Mouse (Mus musculus): Measurements from ENCODE around the gene Gm5447. TPM values are rescaled to one million over a fixed set of nuclear protein-coding genes. Genes with fewer than 3 reads are reported as not detected.

Gm5447 gene
- not detected in 2 replicates for total RNA-seq (2017)

DNA sequence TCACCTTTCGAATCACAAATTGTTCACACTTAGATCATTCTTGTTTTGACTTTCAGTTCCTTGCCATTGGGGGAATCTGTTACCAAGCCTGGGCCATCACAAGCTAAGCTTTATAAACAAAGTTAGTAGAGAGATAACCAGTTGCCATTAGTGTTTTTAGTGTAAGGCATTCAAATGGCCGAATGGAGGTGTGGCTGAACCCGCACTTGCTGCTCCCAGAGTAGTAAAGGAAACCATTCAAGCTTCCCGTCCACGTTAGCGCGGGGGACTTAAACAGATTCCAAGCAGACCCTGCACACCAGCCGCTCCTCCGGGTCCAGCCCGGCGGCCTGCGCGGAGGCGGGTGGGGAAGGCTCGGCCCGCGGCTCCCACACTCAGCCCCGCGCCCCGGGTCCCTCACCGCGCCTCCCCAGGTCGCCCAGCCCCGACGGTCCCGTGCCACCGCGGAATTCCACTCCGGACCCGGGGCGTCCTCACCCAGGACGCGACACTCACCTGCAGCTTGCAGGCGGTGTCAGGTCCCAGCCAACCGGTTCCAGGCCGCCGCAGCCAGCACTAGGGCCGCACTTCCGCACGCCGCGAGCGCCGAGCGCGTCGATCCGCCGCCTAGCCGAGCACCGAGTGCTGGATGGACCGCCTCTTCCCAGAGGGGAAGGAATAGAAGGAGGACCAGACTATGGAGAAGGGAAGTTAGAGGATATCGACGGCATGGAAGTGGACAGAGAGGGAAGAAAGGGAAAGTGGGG lies at the start of gene Gm5447, which contains the start of gene Exoc2:
Gm5447 (plus strand) TSS at position 704 of the 746 bp plus-strand sequence.
Exoc2 (minus strand) TSS at position 593 of the 746 bp plus-strand sequence.
- peak; percentile 84 for ATAC-seq (ENCODE audit: extremely low read depth, insufficient number of reproducible peaks, low FRiP score, poor library complexity, severe bottlenecking)

- ATAC-seq (ENCODE audit: extremely low read depth, insufficient number of reproducible peaks, low FRiP score, poor library complexity, severe bottlenecking): no peak
Observed at GRCm38 (mm10) chr13:30924269-30924668, 49.7 kb upstream of the Gm5447 start.

DNA sequence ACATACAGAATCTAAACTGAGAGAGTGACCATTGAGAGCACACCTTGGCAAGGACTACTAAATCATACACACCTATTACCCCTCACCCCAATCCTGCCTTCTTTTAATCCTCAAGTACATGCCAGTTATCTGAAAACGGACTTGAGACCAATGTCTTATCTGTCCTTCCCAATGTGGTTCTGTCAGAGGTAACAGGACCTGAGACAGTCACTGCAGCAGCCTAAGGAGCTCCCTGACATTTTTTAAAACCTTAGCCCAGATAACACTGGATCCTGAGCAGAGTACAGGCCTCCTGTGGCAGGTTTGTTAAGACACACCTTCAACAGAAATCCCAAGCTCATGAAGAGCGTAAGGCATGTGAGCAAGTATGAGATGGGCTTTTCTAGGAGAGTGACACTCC lies 44.9 kb upstream of the Gm5447 start:
- no peak for ATAC-seq (ENCODE audit: extremely low read depth, insufficient number of reproducible peaks, low FRiP score, poor library complexity, severe bottlenecking)

DNA sequence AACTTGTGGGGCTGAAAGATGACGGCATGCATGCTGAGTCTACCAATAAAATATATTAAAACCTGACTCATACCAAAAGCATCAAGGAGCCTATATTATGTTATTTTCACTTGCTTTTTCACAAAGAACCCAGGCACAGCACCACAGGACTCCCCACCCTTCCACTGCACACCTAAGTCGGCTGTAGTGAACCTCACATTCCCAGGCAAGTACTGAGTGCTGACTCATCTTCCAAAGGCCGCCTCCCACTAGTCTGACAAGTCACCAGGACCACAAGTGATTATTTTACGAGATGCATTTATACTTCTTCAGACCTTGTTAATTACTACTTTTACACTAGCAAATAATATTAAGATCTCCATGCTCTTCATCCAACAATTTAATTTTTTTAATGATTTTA lies 42.4 kb upstream of the Gm5447 start:
- no peak for ATAC-seq (ENCODE audit: extremely low read depth, insufficient number of reproducible peaks, low FRiP score, poor library complexity, severe bottlenecking)

DNA sequence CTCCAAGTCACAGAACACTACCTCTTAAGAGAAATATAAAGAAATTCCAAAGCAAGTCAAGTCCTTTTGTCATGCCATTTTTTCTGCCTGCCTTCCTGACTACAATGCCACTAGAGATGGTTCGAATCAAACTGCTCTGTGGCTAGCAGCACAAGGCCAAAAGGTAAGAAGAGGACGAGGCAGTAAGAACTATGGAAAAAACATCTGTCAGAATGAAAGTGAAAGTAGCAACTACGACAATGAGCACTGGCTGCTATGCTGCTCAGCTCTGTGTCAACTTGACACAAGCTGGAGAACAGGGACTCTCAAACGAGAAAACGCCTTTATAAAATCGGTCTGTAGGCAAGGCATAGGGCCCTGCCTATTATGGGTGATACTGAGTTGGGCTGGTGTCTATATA lies 41.0 kb upstream of the Gm5447 start:
- ATAC-seq (ENCODE audit: extremely low read depth, insufficient number of reproducible peaks, low FRiP score, poor library complexity, severe bottlenecking): peak; percentile 53; the same call in 1 of the 2 replicates

DNA sequence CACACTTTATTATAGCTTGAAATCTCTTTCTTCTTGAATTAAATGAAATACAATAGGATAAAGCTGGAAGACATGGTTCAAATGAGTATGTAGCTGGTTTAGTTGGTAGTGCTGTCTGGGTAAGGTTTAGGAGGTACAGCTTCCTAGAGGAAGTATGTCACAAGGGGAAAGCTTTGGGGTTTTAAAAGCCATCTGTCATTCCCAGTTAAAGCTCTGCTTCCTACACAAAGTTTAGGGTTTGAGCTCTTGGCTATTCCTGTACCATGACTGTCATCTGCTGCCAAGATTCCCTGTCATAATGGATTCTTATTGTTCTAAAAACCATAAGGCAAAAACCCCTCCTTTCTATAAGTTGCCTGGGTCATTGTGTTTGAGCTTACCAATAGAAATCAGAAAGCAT lies 28.2 kb upstream of the Gm5447 start:
- no peak for ATAC-seq (ENCODE audit: extremely low read depth, insufficient number of reproducible peaks, low FRiP score, poor library complexity, severe bottlenecking)

GRCm38 (mm10) chr13:30947129-30947528 lies 26.9 kb upstream of the Gm5447 start:
- no peak for ATAC-seq (ENCODE audit: extremely low read depth, insufficient number of reproducible peaks, low FRiP score, poor library complexity, severe bottlenecking)

GRCm38 (mm10) chr13:30947540-30947939 lies 26.5 kb upstream of the Gm5447 start, which contains the start of gene Hus1b:
Gene Hus1b (minus strand): TSS chr13:30947759.
- ATAC-seq (ENCODE audit: extremely low read depth, insufficient number of reproducible peaks, low FRiP score, poor library complexity, severe bottlenecking): no peak

DNA sequence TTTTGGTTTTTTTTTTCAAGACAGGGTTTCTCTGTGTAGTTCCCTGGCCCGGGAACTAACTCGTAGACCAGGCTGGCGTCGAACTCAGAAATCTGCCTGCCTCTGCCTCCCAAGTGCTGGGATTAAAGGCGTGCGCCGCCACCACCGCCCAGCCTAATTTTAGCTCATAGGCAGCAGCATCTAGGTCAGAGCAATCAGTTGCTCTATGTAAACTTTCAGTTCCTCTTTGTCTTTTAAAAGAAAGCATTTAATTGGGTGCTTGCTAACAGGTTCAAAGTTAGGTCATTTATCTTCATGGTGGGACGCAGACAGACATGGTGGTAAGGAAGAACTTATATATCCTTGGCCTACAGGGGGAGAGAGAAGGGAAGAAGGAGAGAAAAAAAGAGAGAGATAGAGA lies 24.8 kb upstream of the Gm5447 start:
- peak; percentile 79 for ATAC-seq (ENCODE audit: extremely low read depth, insufficient number of reproducible peaks, low FRiP score, poor library complexity, severe bottlenecking)

- no peak for ATAC-seq (ENCODE audit: extremely low read depth, insufficient number of reproducible peaks, low FRiP score, poor library complexity, severe bottlenecking)
Observed at GRCm38 (mm10) chr13:30952044-30952443, 22.0 kb upstream of the Gm5447 start.

- no peak for ATAC-seq (ENCODE audit: extremely low read depth, insufficient number of reproducible peaks, low FRiP score, poor library complexity, severe bottlenecking)
Observed at GRCm38 (mm10) chr13:30953580-30953979, 20.4 kb upstream of the Gm5447 start.

DNA sequence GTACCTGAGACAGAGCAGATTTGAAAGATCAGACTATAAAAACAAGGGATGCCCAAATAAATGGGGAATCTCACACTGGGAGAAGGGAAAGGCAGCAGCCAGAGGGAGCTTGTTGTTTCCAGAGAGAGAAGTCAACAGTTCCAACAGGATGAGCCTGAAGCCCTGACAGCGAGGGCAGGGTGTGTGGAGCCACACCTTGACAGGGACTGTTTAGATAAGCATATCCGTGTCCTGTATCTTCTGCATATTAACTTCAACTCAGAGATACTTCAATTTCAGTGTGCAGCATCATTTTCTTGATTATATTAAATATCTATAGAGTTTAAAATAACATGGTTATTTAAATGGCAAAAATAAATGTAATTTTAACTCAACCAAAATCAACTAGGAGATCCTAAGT lies 13.3 kb upstream of the Gm5447 start:
- no peak for ATAC-seq (ENCODE audit: extremely low read depth, insufficient number of reproducible peaks, low FRiP score, poor library complexity, severe bottlenecking)

GRCm38 (mm10) chr13:30961932-30962331 lies 12.1 kb upstream of the Gm5447 start:
- ATAC-seq (ENCODE audit: extremely low read depth, insufficient number of reproducible peaks, low FRiP score, poor library complexity, severe bottlenecking): no peak

- ATAC-seq (ENCODE audit: extremely low read depth, insufficient number of reproducible peaks, low FRiP score, poor library complexity, severe bottlenecking): no peak
Observed at GRCm38 (mm10) chr13:30966507-30966911, 7.5 kb upstream of the Gm5447 start.

- ATAC-seq (ENCODE audit: extremely low read depth, insufficient number of reproducible peaks, low FRiP score, poor library complexity, severe bottlenecking): no peak
Observed at GRCm38 (mm10) chr13:30968311-30968710, 5.7 kb upstream of the Gm5447 start.

GRCm38 (mm10) chr13:30971047-30971446 lies 3.0 kb upstream of the Gm5447 start:
- ATAC-seq (ENCODE audit: extremely low read depth, insufficient number of reproducible peaks, low FRiP score, poor library complexity, severe bottlenecking): no peak

GRCm38 (mm10) chr13:30972102-30972501 lies 1.9 kb upstream of the Gm5447 start:
- peak; percentile 57; the same call in 1 of the 2 replicates for ATAC-seq (ENCODE audit: extremely low read depth, insufficient number of reproducible peaks, low FRiP score, poor library complexity, severe bottlenecking)

DNA sequence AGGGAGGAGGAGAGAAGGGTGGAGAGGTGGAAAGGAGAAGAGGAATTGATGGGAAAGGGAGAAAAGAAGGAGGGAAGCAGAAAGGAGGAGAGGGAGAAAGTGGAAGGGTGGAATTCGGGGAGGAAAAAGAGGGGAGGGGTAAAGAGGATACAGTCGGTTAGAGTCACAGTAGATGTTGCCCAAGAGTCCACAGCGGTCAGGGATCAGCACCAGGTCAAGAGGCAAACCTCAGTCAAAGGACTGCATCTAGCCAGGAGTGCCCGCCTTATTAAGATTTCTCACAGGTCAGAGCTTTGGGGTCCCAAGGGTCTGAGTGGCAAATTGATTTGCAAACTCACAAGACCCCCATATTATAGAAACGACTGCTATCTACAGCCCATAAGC lies 235 bp downstream of the Gm5447 start:
- ATAC-seq (ENCODE audit: extremely low read depth, insufficient number of reproducible peaks, low FRiP score, poor library complexity, severe bottlenecking): no peak

DNA sequence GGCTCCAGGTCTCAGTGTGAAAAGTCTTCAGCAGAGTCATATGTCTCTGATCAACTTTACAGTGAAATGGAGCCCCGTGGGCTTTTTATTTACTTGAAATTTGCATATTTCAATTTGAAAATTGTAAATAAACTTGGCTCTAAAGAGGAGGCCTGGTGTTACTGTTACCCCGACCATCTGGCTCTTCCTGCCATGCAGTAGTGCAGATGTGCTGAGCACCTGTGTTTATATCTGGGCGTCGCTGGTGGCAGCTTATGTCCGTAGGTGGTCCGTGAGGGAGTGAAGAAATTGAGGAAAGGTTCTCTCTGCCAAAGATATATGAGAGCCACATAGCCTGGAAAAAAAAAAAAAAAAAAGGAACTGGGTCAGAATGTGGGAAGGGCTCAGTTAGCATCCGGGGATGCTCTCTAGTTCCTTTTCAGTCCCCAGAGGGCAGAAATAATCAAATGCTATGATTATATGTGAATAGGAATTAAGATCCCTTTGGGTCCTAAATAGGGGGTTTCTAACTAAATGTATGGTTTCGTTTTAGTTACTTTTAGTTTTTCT lies 2.6 kb downstream of the Gm5447 start:
- no peak for ATAC-seq (ENCODE audit: extremely low read depth, insufficient number of reproducible peaks, low FRiP score, poor library complexity, severe bottlenecking)

DNA sequence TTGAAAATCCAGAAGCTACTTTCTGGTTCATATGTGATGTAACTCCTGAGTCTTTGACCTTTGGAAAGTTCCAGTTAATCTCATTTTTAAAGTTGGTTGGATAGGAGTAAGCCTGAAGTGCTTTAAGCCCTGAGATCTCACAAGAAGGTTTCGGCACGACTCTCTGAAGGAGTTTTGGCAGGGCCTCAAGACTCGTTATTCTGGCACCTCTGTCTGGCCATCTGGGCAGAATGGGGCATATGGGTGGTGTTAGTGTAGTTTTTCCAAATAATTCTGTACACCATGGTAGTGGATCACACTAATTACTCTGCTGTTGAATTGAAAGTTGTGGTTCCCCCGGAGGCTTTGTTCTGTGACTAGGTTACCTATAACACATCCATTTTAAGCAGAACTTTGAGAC lies 4.2 kb downstream of the Gm5447 start:
- ATAC-seq (ENCODE audit: extremely low read depth, insufficient number of reproducible peaks, low FRiP score, poor library complexity, severe bottlenecking): no peak

DNA sequence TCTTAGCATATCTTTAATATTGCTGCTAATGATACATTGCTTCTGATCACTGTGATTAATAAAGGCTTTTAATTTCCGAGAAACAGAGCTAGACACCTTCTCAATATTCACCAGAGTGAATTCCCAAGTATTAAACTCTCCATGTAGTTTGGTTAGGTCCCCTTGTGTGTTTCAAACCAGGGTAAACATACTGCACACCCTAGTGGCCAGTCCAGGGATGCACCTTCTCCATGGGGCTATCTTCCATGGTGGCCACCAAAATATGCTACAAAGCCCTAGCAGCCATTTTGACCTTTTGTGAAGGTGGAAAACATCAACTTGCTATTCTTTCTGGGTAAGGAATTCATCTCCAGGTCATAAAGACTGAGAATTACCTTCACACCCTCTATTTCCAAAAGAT lies 7.7 kb downstream of the Gm5447 start:
- peak; percentile 91 for ATAC-seq (ENCODE audit: extremely low read depth, insufficient number of reproducible peaks, low FRiP score, poor library complexity, severe bottlenecking)
